ENCODE assay signal across 8 mouse cellular contexts in genomic region chr14:47087182-47087581, GRCm38 (mm10).
DNase-seq lines count a peak whose midpoint lies in the region; ATAC-seq and TF ChIP-seq lines count a peak whose summit lies in the region.

No protein-coding gene starts in this region.

- H3K4me1 ChIP-seq in cerebellum, adult 2 months (ENCODE audit: control insufficient read depth, insufficient read depth, low read length): no peaks in the 10 kb centered on the region
- peaks cover 7% of the 10 kb centered on the region; the same call in 1 of the 2 replicates for H3K4me1 ChIP-seq in forebrain, embryonic 16.5 days (replicated peaks; ENCODE audit: control insufficient read depth, insufficient read depth, low read length)
- H3K4me1 ChIP-seq in lung, embryonic 14.5 days (ENCODE audit: insufficient read depth): no peaks in the 10 kb centered on the region
- peaks cover 16% of the 10 kb centered on the region for H3K4me1 ChIP-seq in thymus, adult 2 months (replicated peaks; ENCODE audit: control insufficient read depth, insufficient read depth, low read length)

- H3K27ac ChIP-seq in cerebellum, adult 2 months (ENCODE audit: insufficient read depth, low read length): no peak overlapping the region
- no peak overlapping the region for H3K27ac ChIP-seq in forebrain, embryonic 16.5 days (ENCODE audit: low read length)
- H3K27ac ChIP-seq in layer of hippocampus, adult 2 months: no peak overlapping the region
- H3K27ac ChIP-seq in lung, embryonic 14.5 days (ENCODE audit: low read depth): no peak overlapping the region
- no peak overlapping the region for H3K27ac ChIP-seq in thymus, adult 2 months (ENCODE audit: control insufficient read depth, insufficient read depth, low read length)

- WGBS in cerebellum, adult 2 months: 25% methylated on average over 5 of the region's 5 CpGs
- 36% methylated on average over 5 of the region's 5 CpGs for WGBS in forebrain, embryonic 16.5 days
- WGBS in lung, embryonic 14.5 days: 30% methylated on average over 5 of the region's 5 CpGs
- 29% methylated on average over 5 of the region's 5 CpGs for WGBS in thymus, adult 2 months

- peak; percentile 57; the same call in 1 of the 2 replicates for TF ChIP-seq CTCF in cerebellum, adult 2 months (IDR thresholded peaks at IDR 0.05; ENCODE audit: borderline replicate concordance, insufficient read depth, low read depth, low read length)
- TF ChIP-seq CTCF in layer of hippocampus, adult 2 months (conservative IDR thresholded peaks at IDR 0.05): peak; percentile 83
- TF ChIP-seq CTCF in lung, embryonic 14.5 days (IDR thresholded peaks at IDR 0.05; ENCODE audit: low read depth): peak; percentile 78
- TF ChIP-seq CTCF in thymus, adult 2 months (IDR thresholded peaks at IDR 0.05; ENCODE audit: borderline replicate concordance, control insufficient read depth, extremely low read depth, insufficient read depth, low read length, poor library complexity): no peak

- H3K27me3 ChIP-seq in cerebellum, adult 2 months (ENCODE audit: control insufficient read depth, insufficient read depth, low read length): no peaks in the 10 kb centered on the region
- no peaks in the 10 kb centered on the region; the same call in 1 of the 2 replicates for H3K27me3 ChIP-seq in forebrain, embryonic 16.5 days (replicated peaks; ENCODE audit: control insufficient read depth, insufficient read depth, low read length)
- H3K27me3 ChIP-seq in lung, embryonic 14.5 days (ENCODE audit: insufficient read depth, low read length): no peaks in the 10 kb centered on the region
- no peaks in the 10 kb centered on the region for H3K27me3 ChIP-seq in thymus, adult 2 months (ENCODE audit: control insufficient read depth, insufficient read depth, low read length)

- H3K4me2 ChIP-seq in forebrain, embryonic 16.5 days (ENCODE audit: low read length): peak overlapping the region; percentile 52
- H3K4me2 ChIP-seq in lung, embryonic 14.5 days: peak overlapping the region; percentile 68

- H3K4me3 ChIP-seq in cerebellum, adult 2 months (replicated peaks; ENCODE audit: insufficient read depth, low read depth, low read length): peak overlapping the region; percentile 44
- H3K4me3 ChIP-seq in forebrain, embryonic 16.5 days (replicated peaks; ENCODE audit: low read length): no peak overlapping the region
- peak overlapping the region; percentile 50 for H3K4me3 ChIP-seq in layer of hippocampus, adult 2 months
- H3K4me3 ChIP-seq in lung, embryonic 14.5 days (ENCODE audit: low read depth, low read length): peak overlapping the region; percentile 21; the same call in 1 of the 2 replicates
- no peak overlapping the region for H3K4me3 ChIP-seq in thymus, adult 2 months (ENCODE audit: control insufficient read depth, insufficient read depth, low read length)

- peak; percentile 51 for ATAC-seq in forebrain, embryonic 16.5 days
- peak; percentile 57; the same call in 1 of the 2 replicates for ATAC-seq in lung, embryonic 14.5 days (ENCODE audit: insufficient read depth)

- no peak overlapping the region for H3K9ac ChIP-seq in forebrain, embryonic 16.5 days (replicated peaks; ENCODE audit: low read depth, low read length)
- peak overlapping the region; percentile 17; the same call in 1 of the 2 replicates for H3K9ac ChIP-seq in lung, embryonic 14.5 days

- H3K9me3 ChIP-seq in forebrain, embryonic 16.5 days (ENCODE audit: control insufficient read depth, low read length): no peaks in the 10 kb centered on the region
- no peaks in the 10 kb centered on the region for H3K9me3 ChIP-seq in lung, embryonic 14.5 days (ENCODE audit: low read depth, low read length)

- peak; percentile 77 for DNase-seq in MN1 (ENCODE audit: low spot score)
- DNase-seq in cerebellum, adult 2 months: peak; percentile 68 to 78
- peak; percentile 37 for DNase-seq in heart, postnatal 25 days (ENCODE audit: low spot score)
- DNase-seq in layer of hippocampus, adult 2 months (ENCODE audit: low spot score in 2 of 2): peak; percentile 70 to 83
- peak; percentile 92 for DNase-seq in lung, embryonic 14.5 days
- peak; percentile 36 for DNase-seq in ovary, adult 18-20 months (ENCODE audit: low spot score)
- peak; percentile 85 for DNase-seq in thymus, adult 2 months

- no peaks in the 10 kb centered on the region for H3K36me3 ChIP-seq in forebrain, embryonic 16.5 days (ENCODE audit: control insufficient read depth, insufficient read depth)
- H3K36me3 ChIP-seq in lung, embryonic 14.5 days (ENCODE audit: insufficient read depth): 0 out of 2 replicates have a peak, but pooled peaks cover 6% of the 10 kb centered on the region
- no peaks in the 10 kb centered on the region for H3K36me3 ChIP-seq in thymus, adult 2 months (ENCODE audit: control insufficient read depth, insufficient read depth, low read length)

- intact Hi-C loops in heart, postnatal 25 days (cut with DNase I): loop anchor here (1.0 to 5.0 kb wide), 2 partner anchors 100 to 206 kb away; partner anchors contain the start of gene Gch1

- no peak for TF ChIP-seq POLR2A in cerebellum, adult 2 months (IDR thresholded peaks at IDR 0.05; ENCODE audit: borderline replicate concordance, insufficient read depth, low read length)
- TF ChIP-seq POLR2A in thymus, adult 2 months (IDR thresholded peaks at IDR 0.05; ENCODE audit: control insufficient read depth, extremely low read depth, insufficient read depth, low read length, poor library complexity): no peak

Comparison
In these comparisons a context has a peak if more than half of its experiments do, and no peak if none do; other contexts are left out.
1. DNase-seq: peak in every context shown above with its lines; median percentile 92 in lung, embryonic 14.5 days; 85 in thymus, adult 2 months; 77 in MN1; 76 in layer of hippocampus, adult 2 months; 73 in cerebellum, adult 2 months; 37 in heart, postnatal 25 days; 36 in ovary, adult 18-20 months.
2. H3K4me3 ChIP-seq: peak in cerebellum, adult 2 months (single experiment), layer of hippocampus, adult 2 months (single experiment) and lung, embryonic 14.5 days (single experiment); none in forebrain, embryonic 16.5 days (single experiment) and thymus, adult 2 months (single experiment).